13 mouse cellular contexts compared by ENCODE assay signal in genomic region chr16:97007892-97008527, GRCm38 (mm10).
A peak's percentile ranks its signal among the peaks of the same experiment; 100 is the strongest.
DNase-seq lines count a peak whose midpoint lies in the region; ATAC-seq and TF ChIP-seq lines count a peak whose summit lies in the region.
"Had no signal": no experiment of that assay in that cellular context is flagged by ENCODE, and none has a peak within 500 bp of the region (broad histone marks: within the 10 kb centered on the region; RNA-seq: fewer than 3 reads in every experiment).

No protein-coding gene starts in this region.

- H3K4me2 ChIP-seq in forebrain, embryonic 14.5 days (ENCODE audit: low read length): no peak overlapping the region
- H3K4me2 ChIP-seq in midbrain, embryonic 16.5 days (ENCODE audit: low read length): no peak overlapping the region
- H3K4me2 ChIP-seq: heart, embryonic 13.5 days; lung, embryonic 14.5 days had no signal

- 0 out of 2 replicates have a peak overlapping the region, but pooled peaks have one; percentile 3 for H3K27ac ChIP-seq in layer of hippocampus, adult 2 months
- H3K27ac ChIP-seq in forebrain, embryonic 14.5 days (ENCODE audit: low read depth, low read length): peak overlapping the region; percentile 80
- H3K27ac ChIP-seq in midbrain, embryonic 16.5 days (ENCODE audit: low read length): peak overlapping the region; percentile 88
- H3K27ac ChIP-seq: heart, embryonic 13.5 days; kidney, postnatal 0 days had no signal

- H3K4me1 ChIP-seq in forebrain, embryonic 14.5 days (ENCODE audit: control insufficient read depth, insufficient read depth, low read length): peaks cover 40% of the 10 kb centered on the region
- H3K4me1 ChIP-seq in midbrain, embryonic 16.5 days (ENCODE audit: control insufficient read depth, insufficient read depth, low read length): peaks cover 52% of the 10 kb centered on the region

- peak; percentile 41 to 55 for DNase-seq in layer of hippocampus, adult 2 months (ENCODE audit: low spot score in 2 of 2)
- no peak for DNase-seq in layer of hippocampus, postnatal 10 days (ENCODE audit: low spot score in 2 of 2)
- DNase-seq in forebrain, embryonic 14.5 days (ENCODE audit: low spot score): peak; percentile 92
- peak; percentile 36 to 75 for DNase-seq in layer of hippocampus, postnatal 14 days (ENCODE audit: low spot score in 2 of 2)
- DNase-seq in adrenal gland, postnatal 4 days (ENCODE audit: low spot score in 2 of 2): no peak
- DNase-seq in lung, postnatal 25 days (ENCODE audit: low spot score): no peak
- no peak for DNase-seq in c-Kit-positive CD71-positive TER-119-positive erythroid progenitor cells, embryonic 14.5 days (ENCODE audit: low spot score)
- DNase-seq: cerebellum, postnatal 36 days; lung, embryonic 14.5 days; thymus, adult 18-20 months had no signal

- TF ChIP-seq CTCF in layer of hippocampus, adult 2 months (conservative IDR thresholded peaks at IDR 0.05): no peak

- no peaks in the 10 kb centered on the region for H3K27me3 ChIP-seq in forebrain, embryonic 14.5 days (replicated peaks; ENCODE audit: control insufficient read depth, insufficient read depth, low read length)
- H3K27me3 ChIP-seq in midbrain, embryonic 16.5 days (ENCODE audit: control insufficient read depth, insufficient read depth, low read depth, low read length): no peaks in the 10 kb centered on the region
- H3K27me3 ChIP-seq: heart, embryonic 13.5 days had no signal

- WGBS in forebrain, embryonic 14.5 days: 17% methylated on average over 11 of the region's 11 CpGs
- WGBS in midbrain, embryonic 16.5 days: 59% methylated on average over 11 of the region's 11 CpGs

- no peaks in the 10 kb centered on the region for H3K9me3 ChIP-seq in forebrain, embryonic 14.5 days (replicated peaks; ENCODE audit: control insufficient read depth, low read length)
- no peaks in the 10 kb centered on the region for H3K9me3 ChIP-seq in midbrain, embryonic 16.5 days (replicated peaks; ENCODE audit: control insufficient read depth, low read length, poor library complexity, severe bottlenecking)
- H3K9me3 ChIP-seq: heart, embryonic 13.5 days had no signal

- no peaks in the 10 kb centered on the region for H3K36me3 ChIP-seq in forebrain, embryonic 14.5 days (ENCODE audit: control insufficient read depth, insufficient read depth, low read length)
- no peaks in the 10 kb centered on the region for H3K36me3 ChIP-seq in midbrain, embryonic 16.5 days (ENCODE audit: control insufficient read depth, insufficient read depth, low read length)
- H3K36me3 ChIP-seq: heart, embryonic 13.5 days had no signal

- H3K9ac ChIP-seq in forebrain, embryonic 14.5 days (ENCODE audit: low read length): no peak overlapping the region
- no peak overlapping the region for H3K9ac ChIP-seq in midbrain, embryonic 16.5 days (ENCODE audit: low read depth, low read length)
- H3K9ac ChIP-seq: heart, embryonic 13.5 days; lung, embryonic 14.5 days had no signal

- peak; percentile 82 for ATAC-seq in forebrain, embryonic 14.5 days
- ATAC-seq in midbrain, embryonic 16.5 days: no peak

- no peak overlapping the region for H3K4me3 ChIP-seq in layer of hippocampus, adult 2 months
- no peak overlapping the region for H3K4me3 ChIP-seq in forebrain, embryonic 14.5 days (ENCODE audit: low read depth, low read length)
- H3K4me3 ChIP-seq in midbrain, embryonic 16.5 days (ENCODE audit: low read depth, low read length): no peak overlapping the region
- H3K4me3 ChIP-seq: heart, embryonic 13.5 days had no signal

Comparison
In these comparisons a context has a peak if more than half of its experiments do, and no peak if none do; other contexts are left out.
1. DNase-seq: peak in layer of hippocampus, adult 2 months (2 of 2), forebrain, embryonic 14.5 days (single experiment) and layer of hippocampus, postnatal 14 days (2 of 2); none in layer of hippocampus, postnatal 10 days (0 of 2), adrenal gland, postnatal 4 days (0 of 2), lung, postnatal 25 days (single experiment) and c-Kit-positive CD71-positive TER-119-positive erythroid progenitor cells, embryonic 14.5 days (single experiment).
2. H3K27ac ChIP-seq: peak in every context shown above with its lines; median percentile 88 in midbrain, embryonic 16.5 days; 80 in forebrain, embryonic 14.5 days; 3 in layer of hippocampus, adult 2 months.